Mouse (Mus musculus): ENCODE measurements at regions not wholly inside any gene's neighbourhood (a gene's known extent, or its start where the extent isn't known, plus 50 kb on each side); places are given as distances from the start of the nearest gene placed in this dataset. TPM values are rescaled to one million over a fixed set of nuclear protein-coding genes. Genes with fewer than 3 reads are reported as not detected.

Small RNAs in the stretch of these regions (microRNA-seq; reads per million reads assigned to microRNA genes)
- gene Gm24923 (not detected), gene Mir344-2 (not detected), gene Mir344f (14.0 reads per million, percentile 29 among the genes with 10 or more reads in this experiment), gene Mir344g (1.7 reads per million), gene Mir344i (not detected)
